Mouse (Mus musculus): ENCODE measurements at regions not wholly inside any gene's neighbourhood (a gene's known extent, or its start where the extent isn't known, plus 50 kb on each side); places are given as distances from the start of the nearest gene placed in this dataset.

GRCm38 (mm10) chr16:26181716-26182115 lies 76.1 kb upstream of the P3h2 start:
- TF ChIP-seq MAFK (IDR thresholded peaks at IDR 0.05; ENCODE audit: insufficient replicate concordance, low read length) (no peak), GABPA (IDR thresholded peaks at IDR 0.05; ENCODE audit: insufficient replicate concordance, low read depth, low read length) (no peak), CHD1 (IDR thresholded peaks at IDR 0.05; ENCODE audit: low read depth, low read length) (no peak), POLR2A (IDR thresholded peaks at IDR 0.05; ENCODE audit: low read depth, low read length) (no peak), EP300 (IDR thresholded peaks at IDR 0.05; ENCODE audit: low read length) (no peak), CTCF (conservative IDR thresholded peaks at IDR 0.05 in 1 of 2, IDR thresholded peaks at IDR 0.05 in 1 of 2; ENCODE audit: low read depth in 2 of 2, low read length in 2 of 2) (no peak), ZC3H11A (IDR thresholded peaks at IDR 0.05; ENCODE audit: low read depth, low read length) (no peak), SIN3A (IDR thresholded peaks at IDR 0.05; ENCODE audit: low read length) (no peak), UBTF (IDR thresholded peaks at IDR 0.05; ENCODE audit: low read depth, low read length) (no peak), IRF4 (IDR thresholded peaks at IDR 0.05; ENCODE audit: low read depth, low read length) (no peak)

All from CH12.LX (cell line).